Mouse (Mus musculus): ENCODE data around the gene Svs2.

DNA sequence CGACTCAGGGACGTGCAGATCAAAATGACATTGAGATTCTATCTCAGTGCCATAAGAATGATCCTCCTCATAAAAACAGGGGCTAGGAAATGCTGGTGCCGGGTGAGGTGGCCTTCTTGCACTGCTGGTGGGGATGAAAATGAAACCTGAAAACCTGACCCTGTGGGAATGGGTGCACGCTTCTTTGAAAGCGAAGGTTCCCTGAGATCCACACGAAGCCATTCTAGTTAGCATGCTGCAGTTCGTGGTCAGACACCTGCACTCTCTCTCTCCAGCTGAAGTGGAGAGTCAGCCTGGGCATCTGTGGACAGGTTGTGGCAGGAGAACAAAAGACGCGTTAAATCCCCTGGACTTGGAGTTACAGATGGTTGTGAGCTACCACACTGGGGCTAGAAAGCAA is 19.0 kb downstream of the Svs2 start:
- TF ChIP-seq POLR2A (IDR thresholded peaks at IDR 0.05; ENCODE audit: low read depth, low read length), result no peak
- TF ChIP-seq CTCF (IDR thresholded peaks at IDR 0.05; ENCODE audit: extremely low read depth, insufficient read length, insufficient replicate concordance, low read depth, low read length), result no peak
